Mouse (Mus musculus): Measurements from ENCODE around the gene Gucy2g.

GRCm38 (mm10) chr19:55276770-55277169, 35.7 kb upstream of the Gucy2g start:
- TF ChIP-seq MAZ (IDR thresholded peaks at IDR 0.05; ENCODE audit: low read depth, low read length) (no peak), POLR2A (IDR thresholded peaks at IDR 0.05; ENCODE audit: low read depth, low read length) (no peak), ZNF384 (IDR thresholded peaks at IDR 0.05; ENCODE audit: low read depth, low read length) (no peak), USF1 (IDR thresholded peaks at IDR 0.05; ENCODE audit: low read depth, low read length) (no peak), CTCF (conservative IDR thresholded peaks at IDR 0.05 in 1 of 2, IDR thresholded peaks at IDR 0.05 in 1 of 2; ENCODE audit: low read depth in 2 of 2, low read length in 2 of 2) (no peak), MXI1 (IDR thresholded peaks at IDR 0.05; ENCODE audit: low read depth, low read length) (no peak), EP300 (IDR thresholded peaks at IDR 0.05; ENCODE audit: low read length) (no peak), RCOR1 (conservative IDR thresholded peaks at IDR 0.05; ENCODE audit: low read depth, low read length) (no peak), RAD21 (IDR thresholded peaks at IDR 0.05; ENCODE audit: low read depth, low read length) (no peak), PAX5 (IDR thresholded peaks at IDR 0.05; ENCODE audit: low read length) (no peak), NELFE (IDR thresholded peaks at IDR 0.05; ENCODE audit: low read depth, low read length) (no peak)

All from CH12.LX (cell line).